Mouse (Mus musculus): Measurements from ENCODE around the gene Foxn3. TPM values are rescaled to one million over a fixed set of nuclear protein-coding genes. Genes with fewer than 3 reads are reported as not detected.

Foxn3 gene
- polyA plus RNA-seq, 1 experiment = 61.5 TPM

- no peak for TF ChIP-seq CTCF (IDR thresholded peaks at IDR 0.05; ENCODE audit: borderline replicate concordance, insufficient read depth, low read depth, low read length)
- TF ChIP-seq POLR2A (IDR thresholded peaks at IDR 0.05; ENCODE audit: borderline replicate concordance, insufficient read depth, low read length) = no peak
- no peak overlapping the region for H3K4me3 ChIP-seq (replicated peaks; ENCODE audit: insufficient read depth, low read depth, low read length)
- 74% methylated on average over 11 of the region's 11 CpGs for WGBS
- H3K27ac ChIP-seq (ENCODE audit: insufficient read depth, low read length) = no peak overlapping the region
- DNase-seq = no peak
- H3K27me3 ChIP-seq (ENCODE audit: control insufficient read depth, insufficient read depth, low read length) = no peaks in the 10 kb centered on the region
- peaks cover 33% of the 10 kb centered on the region for H3K4me1 ChIP-seq (ENCODE audit: control insufficient read depth, insufficient read depth, low read length)
Measured at GRCm38 (mm10) chr12:99268954-99269353, 294.4 kb downstream of the Foxn3 start.

- no peak overlapping the region for H3K4me3 ChIP-seq (replicated peaks; ENCODE audit: insufficient read depth, low read depth, low read length)
- DNase-seq = no peak
Measured at GRCm38 (mm10) chr12:99267732-99268131, 295.6 kb downstream of the Foxn3 start.

DNA sequence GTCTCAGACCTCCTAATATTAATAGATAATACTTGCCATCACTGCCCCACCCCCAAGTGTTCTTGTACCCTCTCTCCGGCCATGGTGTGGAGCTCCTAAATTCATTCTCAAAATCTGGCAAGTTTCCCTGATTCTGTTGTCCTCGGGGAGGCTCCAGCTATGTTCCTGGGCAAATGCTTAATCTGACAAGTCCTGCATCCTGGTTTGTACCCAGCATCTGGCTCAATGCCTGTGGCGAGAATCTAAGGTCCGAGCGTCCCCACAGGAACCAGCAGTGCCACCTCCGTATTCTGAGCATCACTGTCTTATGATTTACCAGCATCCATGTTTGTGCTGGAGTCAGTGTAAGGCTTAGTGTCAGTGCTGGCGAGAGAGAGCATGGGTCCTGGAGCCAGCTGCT, 296.9 kb downstream of the Foxn3 start:
- H3K4me3 ChIP-seq (replicated peaks; ENCODE audit: insufficient read depth, low read depth, low read length) = no peak overlapping the region
- DNase-seq = peak in 1 of 2 experiments; percentile 48
- H3K4me1 ChIP-seq (ENCODE audit: control insufficient read depth, insufficient read depth, low read length) = peaks cover 36% of the 10 kb centered on the region
- H3K27me3 ChIP-seq (ENCODE audit: control insufficient read depth, insufficient read depth, low read length) = no peaks in the 10 kb centered on the region
- no peak for TF ChIP-seq CTCF (IDR thresholded peaks at IDR 0.05; ENCODE audit: borderline replicate concordance, insufficient read depth, low read depth, low read length)
- no peak for TF ChIP-seq POLR2A (IDR thresholded peaks at IDR 0.05; ENCODE audit: borderline replicate concordance, insufficient read depth, low read length)
- 14% methylated on average over 7 of the region's 7 CpGs for WGBS
- 0 out of 2 replicates have a peak overlapping the region, but pooled peaks have one; percentile 8 for H3K27ac ChIP-seq (ENCODE audit: insufficient read depth, low read length)

More at GRCm38 (mm10) chr12:99267732-99268131, 295.6 kb downstream of the Foxn3 start:
- Histone ChIP-seq H3K4me1 (ENCODE audit: control insufficient read depth, insufficient read depth, low read length) (peaks cover 40% of the 10 kb centered on the region), H3K27me3 (ENCODE audit: control insufficient read depth, insufficient read depth, low read length) (no peaks in the 10 kb centered on the region), H3K27ac (ENCODE audit: insufficient read depth, low read length) (no peak overlapping the region)
- TF ChIP-seq POLR2A (IDR thresholded peaks at IDR 0.05; ENCODE audit: borderline replicate concordance, insufficient read depth, low read length) (no peak), CTCF (IDR thresholded peaks at IDR 0.05; ENCODE audit: borderline replicate concordance, insufficient read depth, low read depth, low read length) (no peak)
- WGBS = 88% methylated on average over 11 of the region's 11 CpGs

- no peaks in the 10 kb centered on the region for H3K27me3 ChIP-seq (ENCODE audit: control insufficient read depth, insufficient read depth, low read length)
- DNase-seq = no peak
- H3K27ac ChIP-seq (ENCODE audit: insufficient read depth, low read length) = peak overlapping the region; percentile 2; the same call in 1 of the 2 replicates
- WGBS = 68% methylated on average over 6 of the region's 6 CpGs
- TF ChIP-seq CTCF (IDR thresholded peaks at IDR 0.05; ENCODE audit: borderline replicate concordance, insufficient read depth, low read depth, low read length) (no peak), POLR2A (IDR thresholded peaks at IDR 0.05; ENCODE audit: borderline replicate concordance, insufficient read depth, low read length) (no peak)
- H3K4me1 ChIP-seq (ENCODE audit: control insufficient read depth, insufficient read depth, low read length) = peaks cover 35% of the 10 kb centered on the region
- no peak overlapping the region for H3K4me3 ChIP-seq (replicated peaks; ENCODE audit: insufficient read depth, low read depth, low read length)
Measured at GRCm38 (mm10) chr12:99265777-99266176, 297.6 kb downstream of the Foxn3 start.

- no peak for TF ChIP-seq POLR2A (IDR thresholded peaks at IDR 0.05; ENCODE audit: borderline replicate concordance, insufficient read depth, low read length)
- TF ChIP-seq CTCF (IDR thresholded peaks at IDR 0.05; ENCODE audit: borderline replicate concordance, insufficient read depth, low read depth, low read length) = no peak
- WGBS = 59% methylated on average over 7 of the region's 7 CpGs
- no peak for DNase-seq
Measured at GRCm38 (mm10) chr12:99264386-99264785, 299.0 kb downstream of the Foxn3 start.

GRCm38 (mm10) chr12:99263592-99264335, 299.6 kb downstream of the Foxn3 start:
- TF ChIP-seq CTCF (IDR thresholded peaks at IDR 0.05; ENCODE audit: borderline replicate concordance, insufficient read depth, low read depth, low read length) = no peak
- TF ChIP-seq POLR2A (IDR thresholded peaks at IDR 0.05; ENCODE audit: borderline replicate concordance, insufficient read depth, low read length) = no peak
- Histone ChIP-seq H3K4me3 (replicated peaks; ENCODE audit: insufficient read depth, low read depth, low read length) (no peak overlapping the region), H3K4me1 (ENCODE audit: control insufficient read depth, insufficient read depth, low read length) (peaks cover 33% of the 10 kb centered on the region), H3K27ac (ENCODE audit: insufficient read depth, low read length) (peak overlapping the region; percentile 47; the same call in 1 of the 2 replicates), H3K27me3 (ENCODE audit: control insufficient read depth, insufficient read depth, low read length) (no peaks in the 10 kb centered on the region)
- WGBS = 27% methylated on average over 12 of the region's 12 CpGs
- peak in 1 of 2 experiments; percentile 59 for DNase-seq

More at GRCm38 (mm10) chr12:99264386-99264785, 299.0 kb downstream of the Foxn3 start:
- peaks cover 33% of the 10 kb centered on the region for H3K4me1 ChIP-seq (ENCODE audit: control insufficient read depth, insufficient read depth, low read length)
- no peak overlapping the region for H3K4me3 ChIP-seq (replicated peaks; ENCODE audit: insufficient read depth, low read depth, low read length)
- H3K27me3 ChIP-seq (ENCODE audit: control insufficient read depth, insufficient read depth, low read length) = no peaks in the 10 kb centered on the region
- 0 out of 2 replicates have a peak overlapping the region, but pooled peaks have one; percentile 0 for H3K27ac ChIP-seq (ENCODE audit: insufficient read depth, low read length)

GRCm38 (mm10) chr12:99262840-99263239, 300.5 kb downstream of the Foxn3 start:
- 90% methylated on average over 1 of the region's 1 CpGs for WGBS
- TF ChIP-seq CTCF (IDR thresholded peaks at IDR 0.05; ENCODE audit: borderline replicate concordance, insufficient read depth, low read depth, low read length) (no peak), POLR2A (IDR thresholded peaks at IDR 0.05; ENCODE audit: borderline replicate concordance, insufficient read depth, low read length) (no peak)
- Histone ChIP-seq H3K27ac (ENCODE audit: insufficient read depth, low read length) (no peak overlapping the region), H3K4me1 (ENCODE audit: control insufficient read depth, insufficient read depth, low read length) (peaks cover 37% of the 10 kb centered on the region), H3K27me3 (ENCODE audit: control insufficient read depth, insufficient read depth, low read length) (no peaks in the 10 kb centered on the region), H3K4me3 (replicated peaks; ENCODE audit: insufficient read depth, low read depth, low read length) (no peak overlapping the region)
- DNase-seq = no peak

Data from cerebellum, adult 2 months (tissue).